Mouse (Mus musculus): ENCODE measurements around the gene Dnm3.

The Dnm3 gene

GRCm38 (mm10) chr1:162477246-162478209 is at the start of gene Dnm3:
Gene Dnm3 (minus strand): TSS chr1:162478034.
- peak; percentile 95 for DNase-seq

- DNase-seq: no peak
Observed at GRCm38 (mm10) chr1:162515116-162515515, 37.3 kb upstream of the Dnm3 start.

- no peak for DNase-seq
Observed at GRCm38 (mm10) chr1:162510013-162510356, 32.2 kb upstream of the Dnm3 start.

- peak; percentile 43 for DNase-seq
Observed at GRCm38 (mm10) chr1:162509329-162510012, 31.6 kb upstream of the Dnm3 start.

- DNase-seq: no peak
Observed at GRCm38 (mm10) chr1:162508211-162509005, 30.6 kb upstream of the Dnm3 start.

- no peak for DNase-seq
Observed at GRCm38 (mm10) chr1:162506516-162506915, 28.7 kb upstream of the Dnm3 start.

- no peak for DNase-seq
Observed at GRCm38 (mm10) chr1:162505649-162506048, 27.8 kb upstream of the Dnm3 start.

- DNase-seq: no peak
Observed at GRCm38 (mm10) chr1:162476531-162477080, 1.2 kb downstream of the Dnm3 start.

GRCm38 (mm10) chr1:162472949-162473348 is 4.9 kb downstream of the Dnm3 start:
- DNase-seq: no peak

GRCm38 (mm10) chr1:162471089-162471488 is 6.7 kb downstream of the Dnm3 start:
- DNase-seq: no peak

GRCm38 (mm10) chr1:162469752-162470280 is 8.0 kb downstream of the Dnm3 start:
- peak; percentile 35 for DNase-seq

GRCm38 (mm10) chr1:162463676-162464075 is 14.2 kb downstream of the Dnm3 start:
- peak; percentile 44 for DNase-seq

- DNase-seq: no peak
Observed at GRCm38 (mm10) chr1:162458711-162459110, 19.1 kb downstream of the Dnm3 start.

GRCm38 (mm10) chr1:162456861-162457260 is 21.0 kb downstream of the Dnm3 start:
- no peak for DNase-seq

GRCm38 (mm10) chr1:162456406-162456805 is 21.4 kb downstream of the Dnm3 start:
- DNase-seq: no peak

- peak; percentile 79 for DNase-seq
Observed at GRCm38 (mm10) chr1:162453578-162453977, 24.3 kb downstream of the Dnm3 start.

- no peak for DNase-seq
Observed at GRCm38 (mm10) chr1:162453030-162453429, 24.8 kb downstream of the Dnm3 start.

GRCm38 (mm10) chr1:162449161-162449909 is 28.5 kb downstream of the Dnm3 start:
- DNase-seq: no peak

GRCm38 (mm10) chr1:162444805-162445204 is 33.0 kb downstream of the Dnm3 start:
- DNase-seq: no peak

GRCm38 (mm10) chr1:162439576-162439975 is 38.3 kb downstream of the Dnm3 start:
- DNase-seq: no peak

- DNase-seq: no peak
Observed at GRCm38 (mm10) chr1:162436672-162437071, 41.2 kb downstream of the Dnm3 start.

- no peak for DNase-seq
Observed at GRCm38 (mm10) chr1:162428904-162429303, 48.9 kb downstream of the Dnm3 start.
